Mouse (Mus musculus) forebrain, embryonic 14.5 days (tissue): ENCODE measurements at regions not wholly inside any gene's neighbourhood (a gene's known extent, or its start where the extent isn't known, plus 50 kb on each side); places are given as distances from the start of the nearest gene placed in this dataset.
"Not testable (repeated sequence)": the region's sequence is repeated elsewhere in the genome, so short reads cannot be mapped to it uniquely, and the experiment has no call there.

Source experiments
- ATAC-seq: fragments of 200-750 bp; cut with Nextera tagmentation; 2 replicates; pipeline ENCODE4 v1.8.0; 2017; ENCODE audit warnings: mild to moderate bottlenecking, moderate library complexity
- DNase-seq: peaks from one replicate; pipeline ENCODE4 v3.0.0-alpha.2; 2015; ENCODE audit warnings: low spot score
- H3K27ac ChIP-seq: fragments of 300-500 bp; sonication (generic); 2 replicates; pipeline ENCODE4 v1.5.1; 2014; ENCODE audit warnings: low read depth, mild to moderate bottlenecking, control low read depth, low read length, moderate library complexity
- H3K27me3 ChIP-seq: fragments of 300-500 bp; sonication (generic); replicated peaks from 2 replicates; pipeline ENCODE4 v1.6.1; 2014; ENCODE audit warnings: low read length, control low read depth, mixed read lengths; ENCODE audit not compliant: control insufficient read depth, insufficient read depth
- H3K36me3 ChIP-seq: fragments of 300-500 bp; sonication (generic); 2 replicates; pipeline ENCODE4 v1.6.1; 2014; ENCODE audit warnings: low read length, control low read depth; ENCODE audit not compliant: control insufficient read depth, insufficient read depth
- H3K4me1 ChIP-seq: fragments of 300-500 bp; sonication (generic); 2 replicates; pipeline ENCODE4 v1.6.1; 2014; ENCODE audit warnings: antibody characterized with exemption, low read length, control low read depth; ENCODE audit not compliant: control insufficient read depth, insufficient read depth
- H3K4me2 ChIP-seq: fragments of 300-500 bp; sonication (generic); 2 replicates; pipeline ENCODE4 v1.6.1; 2014; ENCODE audit warnings: mild to moderate bottlenecking, control low read depth, low read length
- H3K4me3 ChIP-seq: fragments of 300-500 bp; sonication (generic); 2 replicates; pipeline ENCODE4 v1.5.1; 2014; ENCODE audit warnings: low read depth, low read length, control low read depth
- H3K9ac ChIP-seq: fragments of 300-500 bp; sonication (generic); 2 replicates; pipeline ENCODE4 v1.6.1; 2014; ENCODE audit warnings: mild to moderate bottlenecking, low read length, control low read depth, moderate library complexity
- H3K9me3 ChIP-seq: fragments of 300-500 bp; sonication (generic); replicated peaks from 2 replicates; pipeline ENCODE4 v1.6.1; 2016; ENCODE audit warnings: low read length, control low read depth, mixed read lengths; ENCODE audit not compliant: control insufficient read depth
- WGBS: fragments of 180-500 bp; shearing (Covaris S2); extraction: QIAGEN DNeasy Blood & Tissue Kit; methylation state at CpG from one replicate; pipeline ENCODE4 v1.1.7; 2014; 5-methylcytosine and 5-hydroxymethylcytosine counted together

DNA sequence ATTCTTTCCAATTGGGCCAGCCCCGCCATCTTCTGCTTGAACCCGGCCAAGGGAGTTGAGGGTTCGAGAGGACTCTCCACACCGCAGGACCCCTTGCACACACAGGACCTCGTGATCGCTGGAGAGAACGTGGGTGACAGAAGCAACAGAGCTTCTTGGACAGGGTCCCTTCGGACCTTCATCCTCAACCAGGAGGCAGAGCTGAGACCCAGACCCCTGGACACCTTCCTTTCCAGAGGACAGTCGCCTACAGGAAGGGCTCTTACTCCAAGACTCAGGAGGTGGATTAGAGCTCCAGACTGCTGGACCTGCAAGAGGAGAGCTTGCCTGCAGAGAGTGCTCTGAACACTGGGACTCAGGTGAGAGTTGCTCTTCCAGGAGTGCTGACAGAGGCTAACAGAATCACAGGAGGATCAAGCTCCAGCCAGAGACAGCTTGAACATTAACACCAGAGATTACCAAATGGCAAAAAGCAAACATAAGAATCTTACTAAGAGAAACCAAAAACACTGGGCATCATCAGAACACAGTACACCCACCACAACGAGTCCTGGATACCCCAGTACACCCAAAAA lies 99.3 kb upstream of the Arid1b start:
- H3K9me3 ChIP-seq, H3K9ac ChIP-seq, H3K36me3 ChIP-seq, H3K27ac ChIP-seq, H3K4me3 ChIP-seq, H3K4me1 ChIP-seq, H3K4me2 ChIP-seq, DNase-seq, H3K27me3 ChIP-seq, ATAC-seq: not testable (repeated sequence)
- 90% methylated on average over 10 of the region's 10 CpGs for WGBS

DNA sequence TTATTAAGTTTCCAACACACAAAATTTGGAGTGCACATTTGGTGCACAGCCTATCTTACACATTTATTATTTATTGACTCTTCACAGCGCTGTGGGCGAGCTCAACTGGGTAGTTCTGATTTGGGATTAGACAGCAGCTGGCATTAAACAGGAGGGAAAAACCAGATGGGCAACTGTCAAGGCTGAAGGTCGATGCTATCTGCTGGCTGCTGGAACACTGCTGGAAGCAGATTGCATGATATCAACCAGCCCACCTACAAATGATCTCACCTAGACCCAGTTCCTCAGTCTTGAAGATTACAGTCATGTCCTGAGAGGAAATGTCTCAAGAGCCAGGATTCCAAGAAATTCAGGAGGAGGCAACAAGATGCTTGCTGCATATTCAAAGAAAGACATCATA lies 91.0 kb upstream of the Arid1b start:
- Histone ChIP-seq H3K4me1 (peaks cover 6% of the 10 kb centered on the region; the same call in 1 of the 2 replicates), H3K4me3 (no peak overlapping the region), H3K4me2 (no peak overlapping the region), H3K36me3 (no peaks in the 10 kb centered on the region), H3K9me3 (no peaks in the 10 kb centered on the region), H3K9ac (no peak overlapping the region), H3K27me3 (no peaks in the 10 kb centered on the region), H3K27ac (no peak overlapping the region)
- WGBS: 87% methylated on average over 3 of the region's 3 CpGs
- no peak for DNase-seq
- no peak for ATAC-seq

DNA sequence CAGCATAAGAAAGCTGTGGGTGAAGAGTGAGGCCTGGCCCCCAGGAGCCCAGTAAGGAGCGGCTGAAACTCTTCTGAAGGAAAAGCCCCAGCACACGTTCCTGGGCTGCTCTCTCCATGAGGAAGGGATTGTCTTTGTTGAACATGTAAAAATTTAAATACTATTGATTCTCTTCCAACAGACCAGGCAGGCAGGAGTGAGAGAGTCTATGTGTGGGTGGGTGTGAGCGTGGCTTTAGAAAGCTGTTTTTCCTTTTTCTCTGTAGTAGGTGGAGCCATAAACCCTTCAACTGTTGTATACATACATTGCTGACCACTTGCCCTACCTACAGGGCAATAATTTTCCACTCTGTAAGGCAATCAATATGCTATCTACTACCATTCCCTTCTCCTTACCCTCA lies 87.6 kb upstream of the Arid1b start:
- Histone ChIP-seq H3K27me3 (no peaks in the 10 kb centered on the region), H3K4me3 (no peak overlapping the region; the same call in 1 of the 2 replicates), H3K27ac (peak overlapping the region; percentile 99), H3K9me3 (no peaks in the 10 kb centered on the region), H3K9ac (no peak overlapping the region), H3K36me3 (no peaks in the 10 kb centered on the region), H3K4me1 (peaks cover 9% of the 10 kb centered on the region; the same call in 1 of the 2 replicates), H3K4me2 (peak overlapping the region; percentile 72; the same call in 1 of the 2 replicates)
- no peak for ATAC-seq
- DNase-seq: peak; percentile 48
- 11% methylated on average over 3 of the region's 3 CpGs for WGBS

DNA sequence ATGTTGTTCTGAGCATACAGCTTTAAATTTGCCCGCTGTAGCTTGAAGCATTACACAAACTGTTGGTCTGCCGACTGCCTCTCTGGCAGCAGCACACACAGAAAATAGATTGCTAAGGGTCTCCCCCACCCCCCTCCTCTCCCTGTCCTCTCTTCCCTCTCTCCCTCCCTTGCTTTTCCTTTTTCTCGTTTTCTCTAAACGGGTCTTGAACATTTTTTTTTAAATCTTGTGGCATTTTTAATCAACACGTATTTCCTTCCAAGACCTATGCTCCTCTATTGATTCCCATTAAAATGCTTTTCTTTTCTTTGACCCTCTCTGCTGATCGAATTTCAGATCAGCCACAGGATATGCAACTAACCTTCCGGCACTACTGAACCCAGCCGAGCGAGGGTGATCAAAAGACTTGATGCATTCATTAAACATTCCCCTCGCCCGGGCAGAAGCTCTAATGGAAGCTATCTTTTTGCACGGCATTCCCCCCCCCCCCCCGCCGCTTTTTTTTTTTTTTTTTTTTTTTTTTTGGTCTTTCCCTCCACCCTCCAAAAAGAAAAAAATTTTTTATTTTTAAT lies 86.9 kb upstream of the Arid1b start:
- WGBS: 0% methylated on average over 14 of the region's 14 CpGs
- Histone ChIP-seq H3K4me3 (peak overlapping the region; percentile 49), H3K27ac (peak overlapping the region; percentile 99), H3K4me2 (peak overlapping the region; percentile 72), H3K4me1 (peaks cover 9% of the 10 kb centered on the region; the same call in 1 of the 2 replicates), H3K27me3 (no peaks in the 10 kb centered on the region), H3K9ac (peak overlapping the region; percentile 83), H3K9me3 (no peaks in the 10 kb centered on the region), H3K36me3 (no peaks in the 10 kb centered on the region)
- ATAC-seq (peak; percentile 72), DNase-seq (peak; percentile 91)

DNA sequence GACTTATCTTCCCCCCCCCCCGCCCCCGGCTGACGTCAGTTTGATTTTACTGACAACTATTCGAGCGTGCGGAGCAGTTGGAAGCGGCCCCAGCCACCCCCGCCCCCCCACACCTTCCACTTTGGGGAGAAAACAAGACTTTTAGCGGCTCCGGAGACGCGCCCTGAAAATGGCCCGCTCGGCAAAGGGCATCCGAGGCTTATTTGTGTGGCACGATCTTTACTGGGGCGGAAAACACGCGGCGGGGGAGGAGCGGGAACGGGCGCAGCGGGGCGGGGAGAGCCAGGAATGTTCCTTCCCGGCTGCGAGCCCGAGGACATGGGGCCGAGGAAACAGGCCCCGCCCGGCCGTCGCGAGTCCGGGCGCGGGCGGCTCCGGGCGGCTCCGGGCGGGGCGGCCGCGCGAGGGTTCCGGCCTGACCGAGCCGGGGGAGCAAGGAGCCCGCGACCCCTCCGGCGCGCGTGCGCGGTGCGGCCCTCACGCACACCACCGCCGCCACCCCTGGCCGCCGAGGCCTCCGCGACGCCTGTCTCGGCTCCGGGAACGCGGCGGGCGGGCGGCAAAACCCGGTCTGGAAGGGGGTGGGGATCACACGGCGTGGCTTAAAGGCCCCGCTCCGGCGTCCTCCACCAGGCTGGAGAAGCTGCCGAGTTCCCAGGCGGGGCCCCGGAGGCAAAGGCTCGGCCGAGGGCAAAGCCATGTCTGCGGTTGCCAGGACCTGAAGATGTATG lies 86.1 kb upstream of the Arid1b start:
- Histone ChIP-seq H3K4me3 (peak overlapping the region; percentile 49), H3K36me3 (no peaks in the 10 kb centered on the region), H3K27ac (peak overlapping the region; percentile 99), H3K4me2 (peak overlapping the region; percentile 72), H3K9ac (peak overlapping the region; percentile 83), H3K4me1 (peaks cover 9% of the 10 kb centered on the region; the same call in 1 of the 2 replicates), H3K27me3 (no peaks in the 10 kb centered on the region), H3K9me3 (no peaks in the 10 kb centered on the region)
- ATAC-seq (peak; percentile 92), DNase-seq (peak; percentile 94)
- WGBS: under 1% methylated on average over 78 of the region's 85 CpGs

DNA sequence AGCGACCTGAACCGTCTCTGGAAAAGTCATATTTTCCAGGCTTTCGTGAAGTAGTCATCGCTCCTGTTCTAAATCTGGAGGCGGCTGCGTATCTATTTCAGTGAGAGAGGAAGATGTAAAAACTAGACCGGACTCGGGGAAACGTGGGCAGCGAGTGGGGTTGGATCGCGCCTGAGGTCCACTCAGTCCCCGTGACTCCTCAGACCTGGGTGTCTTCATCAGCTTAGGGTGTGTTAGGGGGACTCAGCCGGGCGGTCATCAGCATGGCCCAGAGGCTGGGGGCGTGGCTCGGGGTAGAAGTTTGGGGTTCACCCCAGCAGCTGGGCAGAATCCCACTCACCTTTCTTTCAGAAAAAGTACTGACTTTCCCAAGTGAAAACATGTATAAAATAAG lies 85.6 kb upstream of the Arid1b start:
- DNase-seq: no peak
- 3% methylated on average over 17 of the region's 17 CpGs for WGBS
- no peaks in the 10 kb centered on the region for H3K36me3 ChIP-seq
- no peaks in the 10 kb centered on the region for H3K9me3 ChIP-seq
- peak overlapping the region; percentile 72 for H3K4me2 ChIP-seq
- peaks cover 9% of the 10 kb centered on the region; the same call in 1 of the 2 replicates for H3K4me1 ChIP-seq
- H3K27me3 ChIP-seq: no peaks in the 10 kb centered on the region
- H3K4me3 ChIP-seq: peak overlapping the region; percentile 49
- peak overlapping the region; percentile 99 for H3K27ac ChIP-seq
- peak overlapping the region; percentile 83 for H3K9ac ChIP-seq
- peak; percentile 16; the same call in 1 of the 2 replicates for ATAC-seq

DNA sequence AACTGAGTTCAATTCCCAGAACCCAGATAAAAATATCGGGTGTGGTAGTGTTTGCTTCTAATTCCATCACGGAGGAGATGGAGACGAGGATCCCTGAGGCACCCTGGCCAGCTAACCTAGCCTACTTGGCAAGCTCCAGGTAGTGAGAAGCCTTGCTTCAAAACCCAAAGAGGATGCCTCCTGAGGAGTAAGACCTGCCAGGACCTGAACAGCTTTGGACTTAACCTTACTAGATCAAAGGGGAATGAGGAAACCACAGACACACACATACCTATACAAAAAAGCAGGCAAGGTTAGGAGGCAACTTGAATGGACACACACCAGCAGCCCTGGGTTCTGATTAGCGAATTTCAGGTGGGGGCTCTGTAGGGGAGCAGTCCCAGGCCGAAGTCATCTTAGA lies 84.0 kb upstream of the Arid1b start:
- DNase-seq (no peak), ATAC-seq (no peak)
- H3K4me2 ChIP-seq: no peak overlapping the region
- no peaks in the 10 kb centered on the region for H3K9me3 ChIP-seq
- no peak overlapping the region for H3K4me3 ChIP-seq
- WGBS: 80% methylated on average over 5 of the region's 5 CpGs
- peaks cover 9% of the 10 kb centered on the region; the same call in 1 of the 2 replicates for H3K4me1 ChIP-seq
- H3K36me3 ChIP-seq: no peaks in the 10 kb centered on the region
- H3K27me3 ChIP-seq: no peaks in the 10 kb centered on the region
- H3K27ac ChIP-seq: no peak overlapping the region
- H3K9ac ChIP-seq: no peak overlapping the region

DNA sequence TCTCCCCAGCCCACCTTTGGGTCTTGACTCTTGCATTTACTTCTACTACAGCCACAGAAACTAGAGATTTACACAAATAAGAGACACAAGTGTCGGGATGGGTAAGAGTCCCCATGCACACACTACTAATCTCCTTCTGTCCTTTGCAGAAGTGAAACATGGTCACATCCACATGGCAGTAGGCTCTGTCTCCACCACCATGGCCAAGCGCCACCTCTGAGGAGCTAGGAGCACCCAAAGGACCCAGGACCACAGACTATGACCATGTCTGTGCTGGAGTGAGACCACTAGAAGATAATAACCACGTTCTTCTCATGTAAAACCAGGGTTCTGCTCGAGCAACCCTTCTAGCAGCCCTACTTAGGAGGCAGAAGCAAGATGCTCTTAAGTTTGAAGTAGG lies 81.1 kb upstream of the Arid1b start:
- ATAC-seq: no peak

More for the DNA sequence above, 81.1 kb upstream of the Arid1b start:
- H3K27ac ChIP-seq: no peak overlapping the region
- no peaks in the 10 kb centered on the region for H3K9me3 ChIP-seq
- 81% methylated on average over 4 of the region's 4 CpGs for WGBS
- DNase-seq: no peak
- 0 out of 2 replicates have a peak, but pooled peaks cover 2% of the 10 kb centered on the region for H3K4me1 ChIP-seq
- H3K27me3 ChIP-seq: no peaks in the 10 kb centered on the region
- no peak overlapping the region for H3K9ac ChIP-seq
- no peak overlapping the region for H3K4me3 ChIP-seq
- no peak overlapping the region for H3K4me2 ChIP-seq
- no peaks in the 10 kb centered on the region for H3K36me3 ChIP-seq
